Mouse (Mus musculus) forelimb bud, embryonic 11.5 days (tissue): Measurements from ENCODE around the gene Slf2.

ENCODE experiments used
- DNase-seq: peaks from one replicate; pipeline ENCODE4 v3.0.0-alpha.2; 2012; ENCODE audit warnings: low read depth, low spot score

Slf2 gene

GRCm38 (mm10) chr19:44930744-44931453, at the start of gene Slf2:
Slf2 (plus strand) TSS chr19:44931151.
- DNase-seq, result peak; percentile 98

GRCm38 (mm10) chr19:44882552-44883024, 48.4 kb upstream of the Slf2 start:
- no peak for DNase-seq

- peak; percentile 57 for DNase-seq
Measured at GRCm38 (mm10) chr19:44884331-44884730, 46.6 kb upstream of the Slf2 start.

- DNase-seq, result no peak
Measured at GRCm38 (mm10) chr19:44886475-44886874, 44.5 kb upstream of the Slf2 start.

GRCm38 (mm10) chr19:44887679-44888235, 43.2 kb upstream of the Slf2 start:
- peak; percentile 64 for DNase-seq

- DNase-seq, result no peak
Measured at GRCm38 (mm10) chr19:44889548-44889947, 41.4 kb upstream of the Slf2 start.

- no peak for DNase-seq
Measured at GRCm38 (mm10) chr19:44891446-44891845, 39.5 kb upstream of the Slf2 start.

GRCm38 (mm10) chr19:44893231-44893871, 37.6 kb upstream of the Slf2 start:
- DNase-seq, result no peak

- peak; percentile 74 for DNase-seq
Measured at GRCm38 (mm10) chr19:44895245-44895644, 35.7 kb upstream of the Slf2 start.

GRCm38 (mm10) chr19:44896450-44896849, 34.5 kb upstream of the Slf2 start:
- no peak for DNase-seq

- no peak for DNase-seq
Measured at GRCm38 (mm10) chr19:44897521-44897920, 33.4 kb upstream of the Slf2 start.

- DNase-seq, result no peak
Measured at GRCm38 (mm10) chr19:44898646-44899045, 32.3 kb upstream of the Slf2 start.

GRCm38 (mm10) chr19:44899104-44899793, 31.7 kb upstream of the Slf2 start:
- no peak for DNase-seq

- no peak for DNase-seq
Measured at GRCm38 (mm10) chr19:44899947-44900773, 30.8 kb upstream of the Slf2 start.

GRCm38 (mm10) chr19:44901047-44901446, 29.9 kb upstream of the Slf2 start:
- no peak for DNase-seq

GRCm38 (mm10) chr19:44902324-44902723, 28.6 kb upstream of the Slf2 start:
- no peak for DNase-seq

- no peak for DNase-seq
Measured at GRCm38 (mm10) chr19:44903343-44904000, 27.5 kb upstream of the Slf2 start.

- no peak for DNase-seq
Measured at GRCm38 (mm10) chr19:44904141-44904720, 26.7 kb upstream of the Slf2 start.

GRCm38 (mm10) chr19:44905316-44905715, 25.6 kb upstream of the Slf2 start:
- DNase-seq, result no peak
